Mouse (Mus musculus) heart, embryonic 14.5 days (tissue): ENCODE results near the gene Nudt16l1. TPM values are rescaled to one million over a fixed set of nuclear protein-coding genes. Genes with fewer than 3 reads are reported as not detected.
A peak's percentile ranks its signal among the peaks of the same experiment; 100 is the strongest.

Experiments
- ATAC-seq: fragments of 200-750 bp; cut with Nextera tagmentation; 2 replicates; pipeline ENCODE4 v1.8.0; 2017; ENCODE audit warnings: low read depth, moderate TSS enrichment; ENCODE audit not compliant: insufficient number of reproducible peaks, insufficient read depth, low FRiP score
- H3K27ac ChIP-seq, 2 experiments: fragments of 200-500 bp in 1 of 2; fragments of 300-500 bp in 1 of 2; sonication (generic) in 1 of 2; replicated peaks in 1 of 2; 2 replicates each; pipeline ENCODE4 v1.5.1; 2012 to 2014; ENCODE audit warnings: low read depth in 2 of 2, low read length in 2 of 2, control low read depth in 1 of 2, mild to moderate bottlenecking in 1 of 2, mixed read lengths in 1 of 2; ENCODE audit not compliant: control insufficient read depth in 1 of 2, insufficient read depth in 1 of 2
- H3K27me3 ChIP-seq: fragments of 300-500 bp; sonication (generic); 2 replicates; pipeline ENCODE4 v1.6.1; 2014; ENCODE audit warnings: mild to moderate bottlenecking, low read length, control low read depth; ENCODE audit not compliant: control insufficient read depth, insufficient read depth
- H3K36me3 ChIP-seq: fragments of 300-500 bp; sonication (generic); 2 replicates; pipeline ENCODE4 v1.6.1; 2014; ENCODE audit warnings: mild to moderate bottlenecking, control low read depth, low read length, mixed read lengths; ENCODE audit not compliant: control insufficient read depth, insufficient read depth
- H3K4me1 ChIP-seq, 2 experiments: fragments of 200-500 bp in 1 of 2; fragments of 300-500 bp in 1 of 2; sonication (generic) in 1 of 2; 2 replicates each; pipeline ENCODE4 v1.6.1; 2012 to 2014; ENCODE audit warnings: low read length in 2 of 2, control low read depth in 1 of 2, mixed read lengths in 1 of 2; ENCODE audit not compliant: control insufficient read depth in 2 of 2, insufficient read depth in 2 of 2
- H3K4me2 ChIP-seq: fragments of 300-500 bp; sonication (generic); 2 replicates; pipeline ENCODE4 v1.6.1; 2014; ENCODE audit warnings: mild to moderate bottlenecking, low read length
- H3K4me3 ChIP-seq, 2 experiments: fragments of 200-500 bp in 1 of 2; fragments of 300-500 bp in 1 of 2; sonication (generic) in 1 of 2; 2 replicates each; pipeline ENCODE4 v1.5.1; 2012 to 2014; ENCODE audit warnings: low read length in 2 of 2, mild to moderate bottlenecking in 2 of 2, control low read depth in 1 of 2, low read depth in 1 of 2, moderate library complexity in 1 of 2; ENCODE audit not compliant: control insufficient read depth in 1 of 2, insufficient read depth in 1 of 2
- H3K9ac ChIP-seq: fragments of 300-500 bp; sonication (generic); 2 replicates; pipeline ENCODE4 v1.6.1; 2014; ENCODE audit warnings: mild to moderate bottlenecking, low read length
- H3K9me3 ChIP-seq: fragments of 300-500 bp; sonication (generic); 2 replicates; pipeline ENCODE4 v1.6.1; 2016; ENCODE audit warnings: low read length, control low read depth; ENCODE audit not compliant: control insufficient read depth
- WGBS: fragments of 180-500 bp; shearing (Covaris S2); extraction: QIAGEN DNeasy Blood & Tissue Kit; methylation state at CpG from one replicate; pipeline ENCODE4 v1.1.7; 2014; 5-methylcytosine and 5-hydroxymethylcytosine counted together
- polyA plus RNA-seq: library from polyadenylated mRNA; unstranded; fragments of >200 nt; fragmentation: Nextera tagmentation; extraction: Ambion mirVana; gene quantifications from 2 replicates; pipeline ENCODE4 v1.2.1, GENCODE M21; 2014

Nudt16l1 gene
- polyA plus RNA-seq, 1 experiment from 2014 or later: 126 TPM

- WGBS: 90% methylated on average over 5 of the region's 5 CpGs
- Histone ChIP-seq H3K4me1 (peaks cover 16 to 18% of the 10 kb centered on the region in 2 experiments), H3K27ac (no peak overlapping the region), H3K9ac (no peak overlapping the region), H3K4me3 (no peak overlapping the region), H3K27me3 (no peaks in the 10 kb centered on the region), H3K36me3 (no peaks in the 10 kb centered on the region), H3K9me3 (no peaks in the 10 kb centered on the region), H3K4me2 (no peak overlapping the region)
- ATAC-seq: no peak
These were observed 36.0 kb downstream of the Nudt16l1 start for GRCm38 (mm10) chr16:4974521-4974920.

GRCm38 (mm10) chr16:4976180-4976579, 37.6 kb downstream of the Nudt16l1 start:
- ATAC-seq: no peak
- H3K9ac ChIP-seq: no peak overlapping the region
- no peaks in the 10 kb centered on the region for H3K9me3 ChIP-seq
- H3K27ac ChIP-seq: no peak overlapping the region
- WGBS: 59% methylated on average over 2 of the region's 2 CpGs
- peaks cover 18 to 20% of the 10 kb centered on the region in 2 experiments for H3K4me1 ChIP-seq
- no peak overlapping the region for H3K4me2 ChIP-seq
- H3K36me3 ChIP-seq: no peaks in the 10 kb centered on the region
- H3K27me3 ChIP-seq: no peaks in the 10 kb centered on the region
- H3K4me3 ChIP-seq: no peak overlapping the region

- peak overlapping the region; percentile 46 to 75 for H3K27ac ChIP-seq
- no peaks in the 10 kb centered on the region for H3K27me3 ChIP-seq
- H3K9ac ChIP-seq: no peak overlapping the region
- no peaks in the 10 kb centered on the region for H3K36me3 ChIP-seq
- no peak overlapping the region for H3K4me3 ChIP-seq
- H3K4me1 ChIP-seq: peaks cover 15 to 20% of the 10 kb centered on the region in 2 experiments
- 33% methylated on average over 5 of the region's 5 CpGs for WGBS
- peak; percentile 64; the same call in 1 of the 2 replicates for ATAC-seq
- H3K4me2 ChIP-seq: peak overlapping the region; percentile 40; the same call in 1 of the 2 replicates
- no peaks in the 10 kb centered on the region for H3K9me3 ChIP-seq
These were observed 39.9 kb downstream of the Nudt16l1 start for GRCm38 (mm10) chr16:4978275-4979051.

GRCm38 (mm10) chr16:4979755-4980380, 41.3 kb downstream of the Nudt16l1 start:
- no peak overlapping the region for H3K4me2 ChIP-seq
- H3K4me3 ChIP-seq: no peak overlapping the region
- H3K4me1 ChIP-seq: peaks cover 15 to 20% of the 10 kb centered on the region in 2 experiments
- no peaks in the 10 kb centered on the region for H3K9me3 ChIP-seq
- no peaks in the 10 kb centered on the region for H3K27me3 ChIP-seq
- H3K36me3 ChIP-seq: no peaks in the 10 kb centered on the region
- peak overlapping the region in 1 of 2 experiments; percentile 75; a peak in 1 of 4 replicates for H3K27ac ChIP-seq
- ATAC-seq: no peak
- WGBS: 72% methylated on average over 4 of the region's 4 CpGs
- H3K9ac ChIP-seq: no peak overlapping the region

GRCm38 (mm10) chr16:4984717-4985116, 46.2 kb downstream of the Nudt16l1 start:
- no peak overlapping the region for H3K27ac ChIP-seq
- no peak overlapping the region for H3K9ac ChIP-seq
- no peak for ATAC-seq
- H3K4me3 ChIP-seq: no peak overlapping the region
- peaks cover 0 to 2% of the 10 kb centered on the region in 2 experiments; a peak in 3 of 4 replicates for H3K4me1 ChIP-seq
- 91% methylated on average over 12 of the region's 12 CpGs for WGBS
- H3K4me2 ChIP-seq: no peak overlapping the region
- H3K9me3 ChIP-seq: no peaks in the 10 kb centered on the region
- H3K36me3 ChIP-seq: no peaks in the 10 kb centered on the region
- H3K27me3 ChIP-seq: no peaks in the 10 kb centered on the region

Other genes with a start within 250 kb of the Nudt16l1 start
- 28.4 and 36.1 TPM in 2 replicates for gene Nmral1, start 219.4 kb upstream of the Nudt16l1 start, polyA plus RNA-seq
- gene Hmox2, start 212.4 kb upstream of the Nudt16l1 start, polyA plus RNA-seq: 87.1 and 103 TPM in 2 replicates
- 121 and 135 TPM in 2 replicates for gene Cdip1, start 148.5 kb upstream of the Nudt16l1 start, polyA plus RNA-seq
- gene 4930562C15Rik, start 103.3 kb upstream of the Nudt16l1 start, polyA plus RNA-seq: 0.28 and 0.58 TPM in 2 replicates
- gene Ubald1, start 58.4 kb upstream of the Nudt16l1 start, polyA plus RNA-seq: 24.2 and 25.3 TPM in 2 replicates
- gene Mgrn1, start 52.5 kb upstream of the Nudt16l1 start, polyA plus RNA-seq: 115 and 120 TPM in 2 replicates
- 26.6 and 32.3 TPM in 2 replicates for gene Anks3, start 25.4 kb downstream of the Nudt16l1 start, polyA plus RNA-seq
- not detected in 2 replicates for gene Sept12, start 59.1 kb downstream of the Nudt16l1 start, polyA plus RNA-seq
- 3.3 and 4.2 TPM in 2 replicates for gene Smim22, start 68.5 kb downstream of the Nudt16l1 start, polyA plus RNA-seq
- gene Rogdi, start 74.8 kb downstream of the Nudt16l1 start, polyA plus RNA-seq: 58.9 and 59.6 TPM in 2 replicates
- 59.7 and 68.3 TPM in 2 replicates for gene Glyr1, start 111.1 kb downstream of the Nudt16l1 start, polyA plus RNA-seq
- 17.1 and 17.4 TPM in 2 replicates for gene Ubn1, start 111.3 kb downstream of the Nudt16l1 start, polyA plus RNA-seq
- 1.3 and 1.6 TPM in 2 replicates for gene Ppl, start 193.7 kb downstream of the Nudt16l1 start, polyA plus RNA-seq
- gene Sec14l5, start 208.3 kb downstream of the Nudt16l1 start, polyA plus RNA-seq: 0.03 TPM in 1 of 2 replicates, not detected in the other